Mouse (Mus musculus): ENCODE results near the gene Lag3.

Lag3 gene

GRCm38 (mm10) chr6:124903580-124904151 is 7.8 kb downstream of the Lag3 start:
- CTCF ChIA-PET = interaction anchor here (0.6 to 2.1 kb wide), 7 partner anchors 11 to 1519 kb away, joined by 3 to 10 read pairs (median 4); no protein-coding TSS in a partner anchor

DNA sequence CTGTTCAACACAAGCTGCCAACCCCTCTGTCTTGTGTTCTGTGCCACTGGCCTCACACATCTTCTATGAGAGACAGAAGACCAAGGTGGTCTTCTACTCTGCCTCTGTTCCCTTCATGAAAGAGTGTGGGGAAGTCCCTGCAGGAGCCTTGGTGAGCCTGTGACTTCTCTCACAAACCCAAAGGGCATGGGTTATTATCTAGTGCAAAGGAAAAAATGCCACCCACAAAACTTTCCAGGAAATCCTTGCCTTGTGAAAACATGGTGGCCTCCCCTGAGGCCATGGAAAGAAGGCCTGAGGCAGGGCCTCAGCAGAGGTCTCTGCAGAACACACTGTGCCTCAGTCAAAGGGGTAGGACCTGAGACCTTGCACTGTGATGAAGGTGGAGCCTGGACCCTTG is 9.7 kb downstream of the Lag3 start:
- CTCF ChIA-PET = interaction anchor here (1.0 to 2.1 kb wide), 2 partner anchors 9 to 31 kb away, joined by 3 to 10 read pairs; no protein-coding TSS in a partner anchor

DNA sequence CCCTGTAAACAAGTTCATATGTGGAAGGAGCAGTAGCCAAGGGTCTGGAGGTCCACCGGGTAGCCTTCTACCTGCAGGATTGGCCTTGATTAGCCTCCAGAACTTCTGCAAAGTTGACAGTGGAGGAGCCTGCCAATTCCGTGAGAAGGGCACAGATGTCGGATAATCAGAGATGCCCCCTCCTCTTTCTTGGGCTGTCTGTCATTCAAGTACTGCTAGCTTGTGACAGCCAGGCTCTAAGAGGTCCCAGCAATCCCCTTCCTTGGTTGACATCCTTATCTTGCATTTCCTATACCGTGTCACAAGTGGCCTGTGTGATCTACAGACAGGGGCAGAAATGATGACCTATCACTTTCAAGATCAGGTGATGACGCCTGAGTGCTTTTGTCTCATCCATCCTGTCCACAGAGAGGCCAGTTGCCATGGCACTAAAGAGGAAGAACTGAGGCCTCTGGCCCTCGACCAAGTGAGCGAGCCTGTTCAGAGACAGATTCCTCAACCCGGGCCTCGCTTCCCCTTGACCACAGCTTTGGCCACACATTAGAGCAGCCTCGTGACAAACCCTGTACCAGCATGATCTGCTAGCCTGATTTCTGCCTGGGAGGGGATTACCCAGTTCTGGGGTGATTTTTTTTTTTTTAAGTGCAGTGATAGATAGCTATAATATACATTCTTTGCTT is 10.6 kb downstream of the Lag3 start:
- CTCF ChIA-PET = interaction anchor here (0.5 to 0.6 kb wide), 2 partner anchors 36 to 334 kb away, joined by 3 to 4 read pairs; no protein-coding TSS in a partner anchor

DNA sequence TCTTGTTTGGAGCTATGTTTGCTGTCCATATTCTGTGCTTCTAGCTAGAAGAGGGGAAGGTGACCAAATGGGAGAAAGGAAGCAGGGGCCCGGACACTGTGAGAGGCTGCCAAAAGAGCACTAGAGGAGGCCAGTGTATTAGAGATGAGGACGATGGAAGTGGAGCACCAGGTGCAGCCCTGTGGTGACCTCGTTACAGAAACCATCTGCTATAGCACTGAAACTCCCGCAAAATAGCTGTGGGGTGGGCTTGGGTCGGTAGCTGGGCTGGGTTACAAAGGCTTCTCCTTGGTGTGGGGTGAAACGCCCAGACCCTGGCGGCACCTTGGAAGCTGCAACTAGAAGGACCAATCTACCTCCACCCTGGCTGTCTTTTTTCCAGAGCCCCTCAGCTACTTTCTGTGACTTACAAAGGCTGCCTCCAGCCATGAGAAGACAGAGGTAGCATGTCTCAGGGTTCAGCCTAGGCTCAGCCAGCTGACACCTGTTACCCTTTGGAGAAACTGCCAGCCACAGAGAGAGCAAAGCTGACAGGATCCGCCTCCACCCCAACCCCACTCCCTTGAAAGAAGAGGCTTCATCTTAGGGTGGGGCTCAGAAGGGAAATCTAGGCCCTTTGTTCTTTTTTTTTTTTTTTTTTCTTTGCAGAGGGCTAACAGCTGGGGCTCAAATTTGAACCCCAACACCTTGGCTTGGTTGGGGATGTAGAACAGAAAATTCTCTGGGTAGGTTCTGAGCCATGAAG is 11.3 kb downstream of the Lag3 start:
- CTCF ChIA-PET = interaction anchor here (0.5 to 0.7 kb wide), 3 partner anchors 36 to 335 kb away, joined by 3 to 7 read pairs (median 4); no protein-coding TSS in a partner anchor

DNA sequence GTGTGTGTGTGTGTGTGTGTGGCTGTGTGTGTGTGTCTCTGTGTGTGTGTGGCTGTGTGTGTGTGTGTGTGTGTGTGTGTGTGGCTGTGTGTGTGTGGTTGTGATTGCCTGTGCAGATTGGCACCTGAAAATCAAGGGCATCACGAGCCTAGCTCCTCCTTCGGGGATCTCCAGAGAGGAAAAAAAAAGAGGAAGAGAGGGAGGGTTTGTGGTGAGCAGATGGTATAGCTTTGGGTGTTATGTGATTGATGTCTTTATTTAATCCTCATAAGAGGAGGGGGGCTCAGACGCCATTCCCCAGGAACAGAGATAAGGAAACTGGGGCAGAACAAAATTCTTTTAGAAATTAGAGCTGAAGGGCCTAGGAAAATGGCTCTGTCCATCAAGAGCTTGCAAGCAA is 13.1 kb downstream of the Lag3 start:
- CTCF ChIA-PET = no interaction called here

DNA sequence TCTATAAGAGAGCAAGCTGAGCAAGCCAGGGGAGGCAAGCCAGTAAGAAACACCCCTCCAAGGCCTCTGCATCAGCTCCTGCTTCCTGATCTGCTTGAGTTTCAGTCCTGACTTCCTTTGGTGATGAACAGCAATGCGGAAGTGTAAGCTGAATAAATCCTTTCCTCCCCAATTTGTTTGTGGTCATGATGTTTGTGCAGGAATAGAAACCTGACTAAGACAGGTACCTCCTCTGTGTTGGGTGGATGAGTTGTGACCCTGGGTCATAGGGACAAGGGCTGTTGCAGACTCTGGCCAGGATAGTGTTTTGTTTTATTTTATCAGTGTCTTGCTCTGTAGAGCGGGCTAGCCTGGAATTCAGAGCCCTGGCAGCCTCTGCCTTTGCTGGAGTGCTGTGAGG is 17.4 kb downstream of the Lag3 start:
- CTCF ChIA-PET = interaction anchor here (0.5 to 1.3 kb wide), 3 partner anchors 11 to 53 kb away, joined by 3 to 5 read pairs (median 4); partner anchors contain the start of gene Gpr162

DNA sequence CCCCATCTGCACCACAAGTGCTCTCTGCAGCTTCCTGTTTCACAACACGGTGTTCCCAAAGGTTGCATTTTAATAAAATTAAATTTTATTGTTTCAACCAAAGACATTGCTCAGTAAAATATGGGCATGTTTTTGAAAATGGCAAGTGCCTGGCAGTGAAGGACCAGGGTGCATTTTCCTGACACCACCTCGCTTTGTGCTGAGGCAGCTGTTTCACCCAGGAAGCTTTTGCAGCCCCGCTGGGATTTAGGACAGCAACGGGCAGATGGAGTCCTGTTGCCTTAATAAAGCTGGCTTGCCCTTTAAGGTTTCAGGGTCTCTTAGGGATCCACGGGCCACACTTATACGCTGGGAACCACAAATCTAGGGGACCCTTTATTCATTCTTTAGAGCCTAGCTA is 20.5 kb downstream of the Lag3 start:
- CTCF ChIA-PET = no interaction called here

- CTCF ChIA-PET = interaction anchor here (0.6 kb wide), 1 partner anchor 182 kb away, joined by 3 read pairs; no protein-coding TSS in a partner anchor
Measured at GRCm38 (mm10) chr6:124888555-124889125, 22.9 kb downstream of the Lag3 start.

GRCm38 (mm10) chr6:124887986-124888385 is 23.5 kb downstream of the Lag3 start, which contains the start of gene Cd4:
Gene Cd4 (minus strand): TSS chr6:124888221.
- CTCF ChIA-PET = interaction anchor here (0.6 to 0.7 kb wide), 2 partner anchors 30 to 183 kb away, joined by 3 read pairs; no protein-coding TSS in a partner anchor

DNA sequence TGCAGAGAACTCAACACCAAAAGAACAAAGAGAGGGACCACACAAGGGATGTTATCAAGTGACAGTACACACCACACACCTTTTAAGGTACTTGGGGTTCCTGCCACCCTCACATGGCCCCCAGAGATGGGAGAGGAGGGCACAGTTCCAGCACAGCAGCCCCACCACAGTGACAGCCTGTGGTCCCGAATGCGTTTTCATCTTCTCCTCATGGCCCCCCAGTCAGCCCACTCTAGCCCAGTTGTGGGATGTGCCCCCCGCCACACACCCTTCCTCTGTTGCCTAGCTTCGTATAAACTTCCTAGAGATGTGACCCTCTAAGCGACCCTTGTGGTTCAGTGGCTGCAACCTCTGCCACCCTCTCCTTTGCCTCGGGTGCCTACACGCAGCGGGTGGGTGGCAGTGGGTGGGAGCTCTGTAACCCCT is 25.5 kb downstream of the Lag3 start:
- CTCF ChIA-PET = interaction anchor here (1.1 kb wide), 1 partner anchor 9 kb away, joined by 3 read pairs; no protein-coding TSS in a partner anchor

- CTCF ChIA-PET = no interaction called here
Measured at GRCm38 (mm10) chr6:124884714-124885500, 26.6 kb downstream of the Lag3 start.

GRCm38 (mm10) chr6:124883351-124883750 is 28.2 kb downstream of the Lag3 start:
- CTCF ChIA-PET = no interaction called here

- CTCF ChIA-PET = no interaction called here
Measured at GRCm38 (mm10) chr6:124881821-124882220, 29.7 kb downstream of the Lag3 start.

GRCm38 (mm10) chr6:124879390-124879789 is 32.1 kb downstream of the Lag3 start:
- CTCF ChIA-PET = interaction anchor here (0.6 kb wide), 1 partner anchor 16 kb away, joined by 4 read pairs; no protein-coding TSS in a partner anchor

- CTCF ChIA-PET = interaction anchor here (0.6 kb wide), 1 partner anchor 23 kb away, joined by 4 read pairs; no protein-coding TSS in a partner anchor
Measured at GRCm38 (mm10) chr6:124874348-124874747, 37.2 kb downstream of the Lag3 start.

DNA sequence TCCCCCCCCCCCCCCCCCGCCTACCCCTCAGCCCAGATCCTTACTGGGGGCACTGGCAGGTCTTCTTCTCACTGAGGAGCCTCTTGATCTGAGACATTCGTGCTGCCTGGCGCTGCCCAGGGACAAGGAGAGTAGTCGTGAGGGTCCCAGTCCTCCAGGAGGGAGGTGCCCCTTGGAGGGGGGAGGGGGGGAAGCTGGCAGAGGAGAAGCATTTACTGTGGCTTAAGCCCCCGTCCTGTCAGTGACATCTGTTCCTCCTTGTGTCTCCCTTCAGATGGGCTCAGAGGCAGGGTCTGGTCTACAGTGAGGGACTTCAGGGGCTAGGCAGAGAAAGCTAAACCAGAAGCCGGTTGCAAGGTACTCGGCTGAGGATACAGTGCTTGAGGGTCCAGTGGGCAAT is 44.9 kb downstream of the Lag3 start:
- CTCF ChIA-PET = interaction anchor here (0.5 kb wide), 1 partner anchor 26 kb away, joined by 4 read pairs; no protein-coding TSS in a partner anchor

- CTCF ChIA-PET = no interaction called here
Measured at GRCm38 (mm10) chr6:124865766-124866362, 45.6 kb downstream of the Lag3 start.

DNA sequence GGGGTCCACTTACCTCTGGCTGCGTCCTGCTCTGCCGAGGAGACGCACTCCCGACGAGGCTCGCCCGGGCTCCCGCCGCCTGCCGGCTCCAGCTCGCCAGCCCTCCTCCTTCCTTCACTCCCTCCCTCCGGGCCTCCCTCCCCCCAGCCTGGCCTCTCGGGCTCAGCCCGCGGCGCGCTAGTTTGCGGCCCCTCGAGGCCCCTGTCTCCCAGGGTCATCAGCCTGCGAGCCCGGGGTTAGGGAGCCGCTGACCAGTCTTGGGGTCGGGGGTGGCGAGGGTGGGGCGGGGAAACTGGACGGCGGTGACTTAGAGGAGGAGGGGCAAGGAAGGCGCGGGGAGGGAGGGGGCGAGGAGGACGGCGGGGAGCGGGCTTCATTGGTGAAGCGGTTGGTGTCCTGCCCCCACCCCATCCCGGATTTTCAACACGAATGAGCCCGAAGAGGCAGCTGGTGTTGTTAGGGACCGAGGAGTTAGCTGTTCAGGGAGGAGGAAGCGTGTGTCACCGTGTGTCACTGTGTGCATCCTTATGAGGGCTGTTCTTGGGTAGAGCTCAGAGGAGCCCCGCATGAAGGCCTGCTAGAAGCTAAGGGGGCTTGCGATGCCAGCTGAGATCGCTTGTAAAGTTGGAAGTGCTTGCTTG is 47.7 kb downstream of the Lag3 start, which contains the start of gene Gpr162:
TSS of gene Gpr162 (minus strand) at position 326 of the 641 bp plus-strand sequence.
- CTCF ChIA-PET = interaction anchor here (0.7 kb wide), 1 partner anchor 30 kb away, joined by 4 read pairs; no protein-coding TSS in a partner anchor

DNA sequence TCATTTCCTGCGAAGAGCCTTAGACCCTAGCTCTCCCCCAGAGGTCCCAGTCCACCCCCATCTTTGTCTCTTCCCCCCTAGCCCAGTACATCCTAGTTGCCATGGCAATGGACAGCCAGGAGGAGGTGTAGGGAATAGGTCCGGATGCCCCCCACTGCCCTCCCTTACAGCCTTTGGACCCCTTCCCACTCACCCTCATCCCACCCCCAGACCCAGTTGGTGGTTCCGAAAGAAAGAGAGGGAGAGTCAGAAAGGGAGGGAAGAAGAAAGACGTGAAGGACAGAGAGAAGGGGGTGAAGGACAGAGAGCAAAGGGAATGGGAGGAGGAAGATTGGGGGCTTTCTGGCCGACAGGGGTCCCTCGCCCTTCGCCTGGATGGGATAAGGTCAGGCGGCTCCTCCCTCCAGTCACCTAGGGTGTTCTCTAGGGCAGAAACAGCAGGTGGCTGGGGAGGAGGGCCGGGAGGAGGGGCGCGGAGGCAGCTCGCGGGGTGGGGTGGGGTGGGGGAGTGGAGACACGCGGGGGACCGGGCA is 48.3 kb downstream of the Lag3 start:
- CTCF ChIA-PET = no interaction called here
